Mouse (Mus musculus): ENCODE results near the gene Gm20388.
A peak's percentile ranks its signal among the peaks of the same experiment; 100 is the strongest.

Gene Gm20388

GRCm38 (mm10) chr8:123865786-123866185 is 3955.1 kb downstream of the Gm20388 start:
- no peak for DNase-seq

- no peak for DNase-seq
Measured at GRCm38 (mm10) chr8:123866971-123867370, 3956.3 kb downstream of the Gm20388 start.

GRCm38 (mm10) chr8:123872048-123872447 is 3961.4 kb downstream of the Gm20388 start:
- DNase-seq, result no peak

- no peak for DNase-seq
Measured at GRCm38 (mm10) chr8:123873364-123873763, 3962.7 kb downstream of the Gm20388 start.

GRCm38 (mm10) chr8:123874324-123874723 is 3963.7 kb downstream of the Gm20388 start:
- DNase-seq, result no peak

- no peak for DNase-seq
Measured at GRCm38 (mm10) chr8:123877865-123878264, 3967.2 kb downstream of the Gm20388 start.

- DNase-seq, result no peak
Measured at GRCm38 (mm10) chr8:123880271-123880670, 3969.6 kb downstream of the Gm20388 start.

GRCm38 (mm10) chr8:123880821-123881350 is 3970.2 kb downstream of the Gm20388 start:
- DNase-seq, result no peak

GRCm38 (mm10) chr8:123882412-123882811 is 3971.8 kb downstream of the Gm20388 start:
- DNase-seq, result no peak

GRCm38 (mm10) chr8:123883094-123883493 is 3972.5 kb downstream of the Gm20388 start:
- DNase-seq, result no peak

GRCm38 (mm10) chr8:123884721-123885565 is 3974.3 kb downstream of the Gm20388 start:
- DNase-seq, result peak; percentile 25

GRCm38 (mm10) chr8:123887163-123887562 is 3976.5 kb downstream of the Gm20388 start:
- DNase-seq, result no peak

- no peak for DNase-seq
Measured at GRCm38 (mm10) chr8:123887956-123888355, 3977.3 kb downstream of the Gm20388 start.

- no peak for DNase-seq
Measured at GRCm38 (mm10) chr8:123889797-123890196, 3979.2 kb downstream of the Gm20388 start.

- peak; percentile 59 for DNase-seq
Measured at GRCm38 (mm10) chr8:123891271-123891670, 3980.6 kb downstream of the Gm20388 start.

- DNase-seq, result no peak
Measured at GRCm38 (mm10) chr8:123891883-123892585, 3981.4 kb downstream of the Gm20388 start.

GRCm38 (mm10) chr8:123892586-123893155 is 3982.0 kb downstream of the Gm20388 start:
- no peak for DNase-seq

GRCm38 (mm10) chr8:123893413-123893812 is 3982.8 kb downstream of the Gm20388 start:
- no peak for DNase-seq

- no peak for DNase-seq
Measured at GRCm38 (mm10) chr8:123894502-123895097, 3984.0 kb downstream of the Gm20388 start, which contains the start of gene Acta1. Gene Acta1, minus strand, starts transcription at chr8:123894751.

- DNase-seq, result no peak
Measured at GRCm38 (mm10) chr8:123895230-123895629, 3984.6 kb downstream of the Gm20388 start.

GRCm38 (mm10) chr8:123895680-123896365 is 3985.2 kb downstream of the Gm20388 start:
- DNase-seq, result no peak

- no peak for DNase-seq
Measured at GRCm38 (mm10) chr8:123896366-123896761, 3985.7 kb downstream of the Gm20388 start.
